Mouse (Mus musculus): ENCODE data around the gene Sema3g. TPM values are rescaled to one million over a fixed set of nuclear protein-coding genes. Genes with fewer than 3 reads are reported as not detected.

Gene Sema3g
- polyA plus RNA-seq, 1 experiment from 2014 or later: 0.09 TPM

- Histone ChIP-seq H3K27me3 (ENCODE audit: control insufficient read depth, insufficient read depth, low read length) (no peaks in the 10 kb centered on the region), H3K4me3 (ENCODE audit: low read depth, low read length) (no peak overlapping the region), H3K36me3 (ENCODE audit: control insufficient read depth, insufficient read depth, low read length) (no peaks in the 10 kb centered on the region), H3K9me3 (ENCODE audit: control insufficient read depth, low read length) (no peaks in the 10 kb centered on the region), H3K4me1 (ENCODE audit: control insufficient read depth, insufficient read depth, low read length) (no peaks in the 10 kb centered on the region), H3K9ac (ENCODE audit: low read length) (no peak overlapping the region), H3K4me2 (ENCODE audit: low read depth, severe bottlenecking) (no peak overlapping the region), H3K27ac (replicated peaks; ENCODE audit: low read depth, low read length) (no peak overlapping the region)
- WGBS: 86% methylated on average over 1 of the region's 1 CpGs
- DNase-seq (ENCODE audit: low spot score) (no peak), ATAC-seq (ENCODE audit: insufficient number of reproducible peaks, low FRiP score, low TSS enrichment, low read depth) (no peak)
Measured at GRCm38 (mm10) chr14:31245946-31246345, 28.3 kb downstream of the Sema3g start.

- peaks cover under 1% of the 10 kb centered on the region; the same call in 1 of the 2 replicates for H3K36me3 ChIP-seq (ENCODE audit: control insufficient read depth, insufficient read depth, low read length)
- no peak overlapping the region for H3K27ac ChIP-seq (replicated peaks; ENCODE audit: low read depth, low read length)
- 92% methylated on average over 6 of the region's 6 CpGs for WGBS
- no peak overlapping the region for H3K9ac ChIP-seq (ENCODE audit: low read length)
- DNase-seq (ENCODE audit: low spot score) (no peak), ATAC-seq (ENCODE audit: insufficient number of reproducible peaks, low FRiP score, low TSS enrichment, low read depth) (no peak)
- H3K4me3 ChIP-seq (ENCODE audit: low read depth, low read length): no peak overlapping the region
- no peak overlapping the region for H3K4me2 ChIP-seq (ENCODE audit: low read depth, severe bottlenecking)
- H3K27me3 ChIP-seq (ENCODE audit: control insufficient read depth, insufficient read depth, low read length): no peaks in the 10 kb centered on the region
- no peaks in the 10 kb centered on the region for H3K9me3 ChIP-seq (ENCODE audit: control insufficient read depth, low read length)
- 0 out of 2 replicates have a peak, but pooled peaks cover 2% of the 10 kb centered on the region for H3K4me1 ChIP-seq (ENCODE audit: control insufficient read depth, insufficient read depth, low read length)
Measured at GRCm38 (mm10) chr14:31248396-31248795, 30.7 kb downstream of the Sema3g start.

- Histone ChIP-seq H3K4me2 (ENCODE audit: low read depth, severe bottlenecking) (peak overlapping the region; percentile 68), H3K4me1 (ENCODE audit: control insufficient read depth, insufficient read depth, low read length) (0 out of 2 replicates have a peak, but pooled peaks cover 2% of the 10 kb centered on the region)
- no peak; the same call in 1 of the 2 replicates for ATAC-seq (ENCODE audit: insufficient number of reproducible peaks, low FRiP score, low TSS enrichment, low read depth)
Measured at GRCm38 (mm10) chr14:31250222-31251083, 32.8 kb downstream of the Sema3g start.

GRCm38 (mm10) chr14:31251084-31251604 is 33.5 kb downstream of the Sema3g start, which contains the start of the genes Phf7 and Bap1:
Phf7 (minus strand) TSS chr14:31251317.
Bap1 (plus strand) TSS chr14:31251450.
- Histone ChIP-seq H3K4me2 (ENCODE audit: low read depth, severe bottlenecking) (peak within 1 kb of the TSS; percentile 68), H3K9me3 (ENCODE audit: control insufficient read depth, low read length) (no peaks in the 10 kb centered on the region), H3K27me3 (ENCODE audit: control insufficient read depth, insufficient read depth, low read length) (no peaks in the 10 kb centered on the region), H3K9ac (ENCODE audit: low read length) (peak within 1 kb of the TSS; percentile 95), H3K27ac (replicated peaks; ENCODE audit: low read depth, low read length) (peak within 1 kb of the TSS; percentile 84), H3K36me3 (ENCODE audit: control insufficient read depth, insufficient read depth, low read length) (peaks cover 19% of the 10 kb centered on the region), H3K4me3 (ENCODE audit: low read depth, low read length) (peak within 1 kb of the TSS; percentile 98), H3K4me1 (ENCODE audit: control insufficient read depth, insufficient read depth, low read length) (0 out of 2 replicates have a peak, but pooled peaks cover 2% of the 10 kb centered on the region)
- peak; percentile 88 for ATAC-seq (ENCODE audit: insufficient number of reproducible peaks, low FRiP score, low TSS enrichment, low read depth)
- WGBS: under 1% methylated on average over 64 of the region's 75 CpGs
- peak; percentile 99 for DNase-seq (ENCODE audit: low spot score)

More at GRCm38 (mm10) chr14:31250222-31251083, 32.8 kb downstream of the Sema3g start:
- Histone ChIP-seq H3K27me3 (ENCODE audit: control insufficient read depth, insufficient read depth, low read length) (no peaks in the 10 kb centered on the region), H3K36me3 (ENCODE audit: control insufficient read depth, insufficient read depth, low read length) (peaks cover 12% of the 10 kb centered on the region), H3K27ac (replicated peaks; ENCODE audit: low read depth, low read length) (peak overlapping the region; percentile 84; the same call in 1 of the 2 replicates), H3K9me3 (ENCODE audit: control insufficient read depth, low read length) (no peaks in the 10 kb centered on the region), H3K9ac (ENCODE audit: low read length) (peak overlapping the region; percentile 95), H3K4me3 (ENCODE audit: low read depth, low read length) (peak overlapping the region; percentile 98)
- DNase-seq (ENCODE audit: low spot score): no peak
- WGBS: 22% methylated on average over 38 of the region's 38 CpGs

- Histone ChIP-seq H3K4me1 (ENCODE audit: control insufficient read depth, insufficient read depth, low read length) (0 out of 2 replicates have a peak, but pooled peaks cover 2% of the 10 kb centered on the region), H3K4me3 (ENCODE audit: low read depth, low read length) (peak overlapping the region; percentile 98), H3K27me3 (ENCODE audit: control insufficient read depth, insufficient read depth, low read length) (no peaks in the 10 kb centered on the region), H3K9ac (ENCODE audit: low read length) (peak overlapping the region; percentile 95), H3K4me2 (ENCODE audit: low read depth, severe bottlenecking) (peak overlapping the region; percentile 68), H3K27ac (replicated peaks; ENCODE audit: low read depth, low read length) (no peak overlapping the region; the same call in 1 of the 2 replicates), H3K9me3 (ENCODE audit: control insufficient read depth, low read length) (no peaks in the 10 kb centered on the region), H3K36me3 (ENCODE audit: control insufficient read depth, insufficient read depth, low read length) (peaks cover 24% of the 10 kb centered on the region)
- WGBS: 3% methylated on average over 18 of the region's 18 CpGs
- ATAC-seq (ENCODE audit: insufficient number of reproducible peaks, low FRiP score, low TSS enrichment, low read depth): 0 out of 2 replicates have a peak, but pooled peaks have one; percentile 40
- no peak for DNase-seq (ENCODE audit: low spot score)
Measured at GRCm38 (mm10) chr14:31251626-31252025, 34.0 kb downstream of the Sema3g start.

- ATAC-seq (ENCODE audit: insufficient number of reproducible peaks, low FRiP score, low TSS enrichment, low read depth): no peak
- peaks cover 27% of the 10 kb centered on the region for H3K36me3 ChIP-seq (ENCODE audit: control insufficient read depth, insufficient read depth, low read length)
- H3K4me2 ChIP-seq (ENCODE audit: low read depth, severe bottlenecking): peak overlapping the region; percentile 68
- H3K9ac ChIP-seq (ENCODE audit: low read length): peak overlapping the region; percentile 95
- 91% methylated on average over 5 of the region's 5 CpGs for WGBS
- no peak for DNase-seq (ENCODE audit: low spot score)
- no peaks in the 10 kb centered on the region for H3K9me3 ChIP-seq (ENCODE audit: control insufficient read depth, low read length)
- peak overlapping the region; percentile 98 for H3K4me3 ChIP-seq (ENCODE audit: low read depth, low read length)
- no peak overlapping the region for H3K27ac ChIP-seq (replicated peaks; ENCODE audit: low read depth, low read length)
- 0 out of 2 replicates have a peak, but pooled peaks cover 2% of the 10 kb centered on the region for H3K4me1 ChIP-seq (ENCODE audit: control insufficient read depth, insufficient read depth, low read length)
- no peaks in the 10 kb centered on the region for H3K27me3 ChIP-seq (ENCODE audit: control insufficient read depth, insufficient read depth, low read length)
Measured at GRCm38 (mm10) chr14:31252091-31252490, 34.4 kb downstream of the Sema3g start.

GRCm38 (mm10) chr14:31258476-31259050 is 40.9 kb downstream of the Sema3g start:
- ATAC-seq (ENCODE audit: insufficient number of reproducible peaks, low FRiP score, low TSS enrichment, low read depth) (no peak), DNase-seq (ENCODE audit: low spot score) (no peak)
- H3K4me3 ChIP-seq (ENCODE audit: low read depth, low read length): no peak overlapping the region
- no peaks in the 10 kb centered on the region for H3K27me3 ChIP-seq (ENCODE audit: control insufficient read depth, insufficient read depth, low read length)
- H3K4me1 ChIP-seq (ENCODE audit: control insufficient read depth, insufficient read depth, low read length): no peaks in the 10 kb centered on the region
- H3K4me2 ChIP-seq (ENCODE audit: low read depth, severe bottlenecking): no peak overlapping the region
- 96% methylated on average over 14 of the region's 14 CpGs for WGBS
- no peak overlapping the region for H3K9ac ChIP-seq (ENCODE audit: low read length)
- H3K27ac ChIP-seq (replicated peaks; ENCODE audit: low read depth, low read length): no peak overlapping the region
- H3K9me3 ChIP-seq (ENCODE audit: control insufficient read depth, low read length): no peaks in the 10 kb centered on the region
- H3K36me3 ChIP-seq (ENCODE audit: control insufficient read depth, insufficient read depth, low read length): peaks cover 52% of the 10 kb centered on the region

GRCm38 (mm10) chr14:31260374-31260773 is 42.7 kb downstream of the Sema3g start:
- Histone ChIP-seq H3K4me1 (ENCODE audit: control insufficient read depth, insufficient read depth, low read length) (no peaks in the 10 kb centered on the region), H3K27ac (replicated peaks; ENCODE audit: low read depth, low read length) (no peak overlapping the region), H3K36me3 (ENCODE audit: control insufficient read depth, insufficient read depth, low read length) (peaks cover 42% of the 10 kb centered on the region), H3K4me2 (ENCODE audit: low read depth, severe bottlenecking) (no peak overlapping the region), H3K9me3 (ENCODE audit: control insufficient read depth, low read length) (no peaks in the 10 kb centered on the region), H3K4me3 (ENCODE audit: low read depth, low read length) (no peak overlapping the region), H3K27me3 (ENCODE audit: control insufficient read depth, insufficient read depth, low read length) (no peaks in the 10 kb centered on the region), H3K9ac (ENCODE audit: low read length) (no peak overlapping the region)
- no peak for DNase-seq (ENCODE audit: low spot score)
- WGBS: 96% methylated on average over 4 of the region's 4 CpGs
- ATAC-seq (ENCODE audit: insufficient number of reproducible peaks, low FRiP score, low TSS enrichment, low read depth): no peak
